Mouse (Mus musculus): ENCODE results near the gene Mcm2. TPM values are rescaled to one million over a fixed set of nuclear protein-coding genes. Genes with fewer than 3 reads are reported as not detected.

Mcm2 gene
- total RNA-seq, 4 experiments from 2014 or later, result 5.9 to 9.6 (median 7.8) TPM

GRCm38 (mm10) chr6:88926870-88927269 lies 28.3 kb upstream of the Mcm2 start:
- DNase-seq (ENCODE audit: low spot score in 2 of 2), result no peak

GRCm38 (mm10) chr6:88925640-88926205 lies 27.1 kb upstream of the Mcm2 start:
- DNase-seq (ENCODE audit: low spot score in 2 of 2), result no peak

- peak in 1 of 2 experiments; percentile 65 for DNase-seq (ENCODE audit: low spot score in 2 of 2)
Measured at GRCm38 (mm10) chr6:88924502-88925275, 26.1 kb upstream of the Mcm2 start.

- no peak for DNase-seq (ENCODE audit: low spot score in 2 of 2)
Measured at GRCm38 (mm10) chr6:88918802-88919201, 20.2 kb upstream of the Mcm2 start.

- DNase-seq (ENCODE audit: low spot score in 2 of 2), result no peak
Measured at GRCm38 (mm10) chr6:88916153-88916552, 17.6 kb upstream of the Mcm2 start.

GRCm38 (mm10) chr6:88915510-88915909 lies 16.9 kb upstream of the Mcm2 start:
- no peak for DNase-seq (ENCODE audit: low spot score in 2 of 2)

GRCm38 (mm10) chr6:88914799-88915198 lies 16.2 kb upstream of the Mcm2 start:
- DNase-seq (ENCODE audit: low spot score in 2 of 2), result no peak

GRCm38 (mm10) chr6:88913440-88913839 lies 14.9 kb upstream of the Mcm2 start:
- DNase-seq (ENCODE audit: low spot score in 2 of 2), result no peak

- DNase-seq (ENCODE audit: low spot score in 2 of 2), result no peak
Measured at GRCm38 (mm10) chr6:88913022-88913421, 14.4 kb upstream of the Mcm2 start.

- no peak for DNase-seq (ENCODE audit: low spot score in 2 of 2)
Measured at GRCm38 (mm10) chr6:88909151-88909550, 10.6 kb upstream of the Mcm2 start.

GRCm38 (mm10) chr6:88906369-88907108 lies 8.0 kb upstream of the Mcm2 start:
- peak in 1 of 2 experiments; percentile 40 for DNase-seq (ENCODE audit: low spot score in 2 of 2)

- DNase-seq (ENCODE audit: low spot score in 2 of 2), result no peak
Measured at GRCm38 (mm10) chr6:88905042-88905441, 6.5 kb upstream of the Mcm2 start.

GRCm38 (mm10) chr6:88904456-88904974 lies 5.9 kb upstream of the Mcm2 start:
- DNase-seq (ENCODE audit: low spot score in 2 of 2), result no peak

GRCm38 (mm10) chr6:88903708-88904107 lies 5.1 kb upstream of the Mcm2 start:
- no peak for DNase-seq (ENCODE audit: low spot score in 2 of 2)

- peak; percentile 91 to 92 for DNase-seq (ENCODE audit: low spot score in 2 of 2)
Measured at GRCm38 (mm10) chr6:88901947-88902820, 3.6 kb upstream of the Mcm2 start, which contains the start of gene Tpra1. Gene Tpra1, plus strand, starts transcription at chr6:88902251.

- DNase-seq (ENCODE audit: low spot score in 2 of 2), result no peak
Measured at GRCm38 (mm10) chr6:88901471-88901870, 2.9 kb upstream of the Mcm2 start.

GRCm38 (mm10) chr6:88899628-88900027 lies 1.0 kb upstream of the Mcm2 start:
- DNase-seq (ENCODE audit: low spot score in 2 of 2), result no peak

- DNase-seq (ENCODE audit: low spot score in 2 of 2), result no peak
Measured at GRCm38 (mm10) chr6:88899086-88899485, 506 bp upstream of the Mcm2 start.

GRCm38 (mm10) chr6:88897246-88897645 lies 1.3 kb downstream of the Mcm2 start:
- DNase-seq (ENCODE audit: low spot score in 2 of 2), result no peak

- no peak for DNase-seq (ENCODE audit: low spot score in 2 of 2)
Measured at GRCm38 (mm10) chr6:88895943-88896342, 2.6 kb downstream of the Mcm2 start.

- DNase-seq (ENCODE audit: low spot score in 2 of 2), result peak in 1 of 2 experiments; percentile 38
Measured at GRCm38 (mm10) chr6:88893559-88893958, 5.0 kb downstream of the Mcm2 start.

All from gastrocnemius, adult 8-10 months (tissue).